Mouse (Mus musculus) myocyte (in vitro differentiated cells): ENCODE measurements at regions not wholly inside any gene's neighbourhood (a gene's known extent, or its start where the extent isn't known, plus 50 kb on each side); places are given as distances from the start of the nearest gene placed in this dataset.

ENCODE experiments used
- H3K27me3 ChIP-seq: one replicate; pipeline ENCODE4 v1.6.1; 2011; ENCODE audit not compliant: control insufficient read depth, insufficient read depth, insufficient read length
- H3K36me3 ChIP-seq: one replicate; pipeline ENCODE4 v1.6.1; 2011; ENCODE audit not compliant: control insufficient read depth, insufficient read depth
- H3K4me2 ChIP-seq: one replicate; pipeline ENCODE4 v1.6.1; 2011; ENCODE audit warnings: low read depth, control low read depth
- H3K4me3 ChIP-seq: one replicate; pipeline ENCODE4 v1.5.1; 2011; ENCODE audit warnings: mild to moderate bottlenecking, control low read depth, moderate library complexity
- H3K79me2 ChIP-seq: one replicate; pipeline ENCODE4 v1.6.1; 2011; ENCODE audit not compliant: control insufficient read depth, insufficient read depth
- H3ac ChIP-seq: one replicate; pipeline ENCODE4 v1.6.1; 2011; ENCODE audit not compliant: control insufficient read depth, insufficient read length
- CEBPB ChIP-seq: IDR thresholded peaks from 2 replicates; pipeline ENCODE4 v1.6.1; 2011; ENCODE audit warnings: mild to moderate bottlenecking, moderate library complexity; ENCODE audit not compliant: poor library complexity, insufficient read depth, severe bottlenecking
- E2F4 ChIP-seq: IDR thresholded peaks from one replicate; pipeline ENCODE4 v1.6.1; 2011; ENCODE audit warnings: mild to moderate bottlenecking, control low read depth, moderate library complexity; ENCODE audit not compliant: insufficient read depth
- MAX ChIP-seq: IDR thresholded peaks from one replicate; pipeline ENCODE4 v1.6.1; 2011; ENCODE audit warnings: low read depth, mild to moderate bottlenecking, control low read depth
- MYOD1 ChIP-seq, 3 experiments: IDR thresholded peaks; one replicate each; pipeline ENCODE4 v1.6.1; 2011; ENCODE audit warnings: control low read depth in 2 of 3, low read depth in 2 of 3, mild to moderate bottlenecking in 2 of 3, moderate library complexity in 1 of 3; ENCODE audit not compliant: insufficient read length in 2 of 3, control insufficient read depth in 1 of 3
- MYOG ChIP-seq, 3 experiments: IDR thresholded peaks; one replicate each; pipeline ENCODE4 v1.6.1; 2011; ENCODE audit warnings: control low read depth in 2 of 3, low read depth in 2 of 3, mild to moderate bottlenecking in 2 of 3; ENCODE audit not compliant: insufficient read length in 2 of 3, control insufficient read depth in 1 of 3, insufficient read depth in 1 of 3
- POLR2A ChIP-seq: IDR thresholded peaks from one replicate; pipeline ENCODE4 v1.6.1; 2011; ENCODE audit warnings: low read depth, mild to moderate bottlenecking, control low read depth, moderate library complexity; ENCODE audit not compliant: insufficient read length
- POLR2AphosphoS2 ChIP-seq: IDR thresholded peaks from one replicate; pipeline ENCODE4 v1.6.1; 2011; ENCODE audit warnings: low read depth, control low read depth; ENCODE audit not compliant: insufficient read length
- REST ChIP-seq: IDR thresholded peaks from one replicate; pipeline ENCODE4 v1.6.1; 2011; ENCODE audit warnings: mild to moderate bottlenecking, control low read depth, moderate library complexity; ENCODE audit not compliant: insufficient read depth, insufficient read length
- SRF ChIP-seq: IDR thresholded peaks from one replicate; pipeline ENCODE4 v1.6.1; 2011; ENCODE audit warnings: low read depth; ENCODE audit not compliant: control insufficient read depth, insufficient read length
- TCF12 ChIP-seq: IDR thresholded peaks from one replicate; pipeline ENCODE4 v1.6.1; 2011; ENCODE audit warnings: mild to moderate bottlenecking, control low read depth; ENCODE audit not compliant: poor library complexity, insufficient read depth, severe bottlenecking
- TCF3 ChIP-seq: IDR thresholded peaks from one replicate; pipeline ENCODE4 v1.6.1; 2011; ENCODE audit warnings: low read depth, control low read depth; ENCODE audit not compliant: insufficient read length
- USF1 ChIP-seq: IDR thresholded peaks from one replicate; pipeline ENCODE4 v1.6.1; 2011; ENCODE audit warnings: low read depth, mild to moderate bottlenecking, control low read depth, moderate library complexity

- Histone ChIP-seq H3ac (no peak overlapping the region), H3K4me2 (no peak overlapping the region), H3K36me3 (no peaks in the 10 kb centered on the region), H3K4me3 (no peak overlapping the region), H3K27me3 (no peaks in the 10 kb centered on the region), H3K79me2 (no peaks in the 10 kb centered on the region)
- TF ChIP-seq TCF3 = no peak
- no peak for TF ChIP-seq USF1
- no peak for TF ChIP-seq POLR2A
- no peak for TF ChIP-seq MYOD1 (IDR thresholded peaks at IDR 0.05; ENCODE audit: control insufficient read depth in 1 of 3, insufficient read length in 2 of 3, low read depth in 2 of 3)
- TF ChIP-seq POLR2AphosphoS2 = no peak
- no peak for TF ChIP-seq E2F4
- no peak for TF ChIP-seq TCF12
- TF ChIP-seq MAX = no peak
- no peak for TF ChIP-seq CEBPB
- no peak for TF ChIP-seq REST
- TF ChIP-seq SRF = no peak
- no peak for TF ChIP-seq MYOG (IDR thresholded peaks at IDR 0.05; ENCODE audit: control insufficient read depth in 1 of 3, insufficient read depth in 1 of 3, insufficient read length in 2 of 3, low read depth in 2 of 3)
These were observed 200.0 kb downstream of the Gm9733 start for GRCm38 (mm10) chr3:15132136-15132535.

GRCm38 (mm10) chr3:15139550-15139949, 192.6 kb downstream of the Gm9733 start:
- Histone ChIP-seq H3K79me2 (no peaks in the 10 kb centered on the region), H3K36me3 (no peaks in the 10 kb centered on the region), H3ac (no peak overlapping the region), H3K4me2 (no peak overlapping the region), H3K27me3 (no peaks in the 10 kb centered on the region), H3K4me3 (no peak overlapping the region)
- TF ChIP-seq TCF12 = no peak

DNA sequence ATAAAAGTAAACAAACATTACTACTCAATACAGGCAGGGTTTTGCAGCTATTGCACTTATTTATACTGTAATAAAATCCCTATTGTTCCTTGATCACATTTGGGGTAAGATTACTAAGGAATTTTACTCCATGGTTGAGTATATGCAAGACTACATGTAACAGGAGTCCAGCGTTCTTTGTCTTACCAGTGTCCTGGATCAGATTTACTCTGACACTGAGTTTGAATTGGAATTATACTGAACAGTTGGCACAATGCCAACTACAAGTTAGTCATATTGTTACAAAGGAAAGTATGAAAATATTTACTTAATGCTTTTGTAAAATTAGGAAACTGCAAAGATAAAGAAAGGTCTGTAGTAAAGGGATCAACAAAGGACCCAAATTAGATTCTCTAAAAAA, 178.4 kb downstream of the Gm9733 start:
- H3K4me3 ChIP-seq = no peak overlapping the region
- H3K36me3 ChIP-seq = no peaks in the 10 kb centered on the region
- no peak overlapping the region for H3K4me2 ChIP-seq
- no peak for TF ChIP-seq REST
- TF ChIP-seq SRF = no peak
- no peak for TF ChIP-seq USF1
- TF ChIP-seq MAX = no peak
- no peak for TF ChIP-seq TCF3
- TF ChIP-seq MYOD1 (IDR thresholded peaks at IDR 0.05; ENCODE audit: control insufficient read depth in 1 of 3, insufficient read length in 2 of 3, low read depth in 2 of 3) = no peak
- TF ChIP-seq MYOG (IDR thresholded peaks at IDR 0.05; ENCODE audit: control insufficient read depth in 1 of 3, insufficient read depth in 1 of 3, insufficient read length in 2 of 3, low read depth in 2 of 3) = no peak
- no peak for TF ChIP-seq TCF12
- no peak for TF ChIP-seq POLR2AphosphoS2
- TF ChIP-seq CEBPB = no peak
- no peak for TF ChIP-seq POLR2A
- no peak for TF ChIP-seq E2F4
- no peaks in the 10 kb centered on the region for H3K79me2 ChIP-seq
- no peaks in the 10 kb centered on the region for H3K27me3 ChIP-seq
- H3ac ChIP-seq = no peak overlapping the region

DNA sequence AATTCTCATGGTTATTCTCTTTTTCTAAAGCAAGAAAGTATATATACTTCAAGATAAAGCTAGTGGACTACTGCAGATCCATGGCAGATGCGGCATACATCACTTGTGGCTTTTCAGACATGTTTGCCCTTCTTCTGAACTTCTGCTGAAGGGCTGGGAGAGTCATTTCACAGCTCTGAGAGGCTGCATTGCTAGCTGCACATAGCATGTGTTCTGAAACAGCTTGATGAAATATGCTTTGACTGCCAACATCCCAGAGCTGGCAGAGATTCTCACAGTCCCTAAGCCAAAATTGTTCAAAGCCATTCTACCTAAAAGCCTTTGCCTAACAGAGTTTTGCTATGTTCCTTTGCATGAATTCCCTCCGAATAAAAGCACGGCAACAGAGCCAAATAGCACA, 177.9 kb downstream of the Gm9733 start:
- no peak overlapping the region for H3K4me3 ChIP-seq
- TF ChIP-seq SRF = no peak
- TF ChIP-seq TCF3 = no peak
- TF ChIP-seq MAX = no peak
- no peak for TF ChIP-seq MYOD1 (IDR thresholded peaks at IDR 0.05; ENCODE audit: control insufficient read depth in 1 of 3, insufficient read length in 2 of 3, low read depth in 2 of 3)
- TF ChIP-seq E2F4 = no peak
- TF ChIP-seq REST = no peak
- no peak for TF ChIP-seq CEBPB
- no peak for TF ChIP-seq MYOG (IDR thresholded peaks at IDR 0.05; ENCODE audit: control insufficient read depth in 1 of 3, insufficient read depth in 1 of 3, insufficient read length in 2 of 3, low read depth in 2 of 3)
- TF ChIP-seq POLR2AphosphoS2 = no peak
- no peak for TF ChIP-seq TCF12
- no peak for TF ChIP-seq POLR2A

GRCm38 (mm10) chr3:15156681-15157080, 175.4 kb downstream of the Gm9733 start:
- Histone ChIP-seq H3ac (no peak overlapping the region), H3K79me2 (no peaks in the 10 kb centered on the region), H3K27me3 (no peaks in the 10 kb centered on the region), H3K4me2 (peak overlapping the region; percentile 40), H3K36me3 (no peaks in the 10 kb centered on the region), H3K4me3 (no peak overlapping the region)
- no peak for TF ChIP-seq POLR2AphosphoS2
- TF ChIP-seq MAX = no peak
- TF ChIP-seq E2F4 = no peak
- TF ChIP-seq SRF = no peak
- no peak for TF ChIP-seq TCF3
- no peak for TF ChIP-seq REST
- no peak for TF ChIP-seq TCF12
- no peak for TF ChIP-seq MYOD1 (IDR thresholded peaks at IDR 0.05; ENCODE audit: control insufficient read depth in 1 of 3, insufficient read length in 2 of 3, low read depth in 2 of 3)
- TF ChIP-seq POLR2A = no peak
- no peak for TF ChIP-seq MYOG (IDR thresholded peaks at IDR 0.05; ENCODE audit: control insufficient read depth in 1 of 3, insufficient read depth in 1 of 3, insufficient read length in 2 of 3, low read depth in 2 of 3)
- TF ChIP-seq USF1 = no peak
- TF ChIP-seq CEBPB = no peak

More for the DNA sequence above, 177.9 kb downstream of the Gm9733 start:
- Histone ChIP-seq H3K4me2 (no peak overlapping the region), H3K27me3 (no peaks in the 10 kb centered on the region), H3K79me2 (no peaks in the 10 kb centered on the region), H3ac (no peak overlapping the region), H3K36me3 (no peaks in the 10 kb centered on the region)
